Mouse (Mus musculus): ENCODE measurements around the gene Meis2. TPM values are rescaled to one million over a fixed set of nuclear protein-coding genes. Genes with fewer than 3 reads are reported as not detected.
A peak's percentile ranks its signal among the peaks of the same experiment; 100 is the strongest.

The Meis2 gene
- polyA plus RNA-seq, 1 experiment from 2014 or later, result 51.4 TPM

DNA sequence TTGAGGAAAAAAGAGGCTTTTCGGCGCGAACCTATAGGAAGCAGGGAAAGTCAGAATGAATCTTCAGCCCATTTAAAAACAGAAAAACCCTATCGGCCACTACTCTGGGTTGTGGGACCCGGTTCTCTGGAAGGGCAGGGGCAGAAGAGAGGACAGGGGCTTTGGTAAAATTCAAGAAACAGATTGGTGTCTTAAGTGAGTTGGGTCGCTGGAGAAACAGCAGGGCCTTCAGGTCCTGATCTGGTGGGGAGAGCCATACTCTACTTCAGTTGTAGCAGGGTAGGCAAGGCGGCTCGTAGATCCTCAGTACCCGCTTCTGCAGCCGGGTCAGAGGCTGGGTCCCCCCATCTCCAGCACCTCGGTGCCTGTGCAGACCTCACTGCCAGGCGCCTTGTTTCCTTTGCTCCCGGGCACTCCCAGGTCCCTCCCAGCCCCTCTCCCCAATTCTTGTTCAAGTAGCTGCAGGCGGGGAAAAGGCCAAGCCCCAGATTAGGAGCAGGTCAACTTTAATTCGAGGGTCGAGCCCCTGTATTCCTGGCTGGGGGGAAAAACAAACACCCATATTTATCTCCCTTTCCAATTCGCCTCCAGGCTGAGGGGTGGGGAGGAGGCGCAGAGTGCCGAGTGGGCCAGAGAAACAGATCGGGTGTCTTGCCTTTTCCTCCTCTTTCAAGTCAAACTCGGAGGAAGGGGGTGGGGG, 4.8 kb downstream of the Meis2 start:
- Histone ChIP-seq H3K9me3 (ENCODE audit: control insufficient read depth, low read length) (no peaks in the 10 kb centered on the region), H3K9ac (ENCODE audit: low read length) (peak overlapping the region; percentile 90), H3K27ac (replicated peaks; ENCODE audit: low read depth, low read length) (peak overlapping the region; percentile 48), H3K27me3 (ENCODE audit: control insufficient read depth, insufficient read depth, low read length) (no peaks in the 10 kb centered on the region), H3K36me3 (ENCODE audit: control insufficient read depth, insufficient read depth, low read length) (no peaks in the 10 kb centered on the region), H3K4me1 (ENCODE audit: control insufficient read depth, insufficient read depth, low read length) (peaks cover 17% of the 10 kb centered on the region; the same call in 1 of the 2 replicates), H3K4me3 (ENCODE audit: low read depth, low read length) (peak overlapping the region; percentile 64), H3K4me2 (ENCODE audit: low read depth, severe bottlenecking) (peak overlapping the region; percentile 89)
- WGBS, result 2% methylated on average over 21 of the region's 21 CpGs
- DNase-seq (ENCODE audit: low spot score) (peak; percentile 63), ATAC-seq (ENCODE audit: insufficient number of reproducible peaks, low FRiP score, low TSS enrichment, low read depth) (no peak)

GRCm38 (mm10) chr2:116060210-116060609, 5.4 kb downstream of the Meis2 start:
- ATAC-seq (ENCODE audit: insufficient number of reproducible peaks, low FRiP score, low TSS enrichment, low read depth), result no peak
- H3K4me1 ChIP-seq (ENCODE audit: control insufficient read depth, insufficient read depth, low read length), result peaks cover 17% of the 10 kb centered on the region; the same call in 1 of the 2 replicates
- no peaks in the 10 kb centered on the region for H3K36me3 ChIP-seq (ENCODE audit: control insufficient read depth, insufficient read depth, low read length)
- H3K4me2 ChIP-seq (ENCODE audit: low read depth, severe bottlenecking), result peak overlapping the region; percentile 89
- peak; percentile 62 for DNase-seq (ENCODE audit: low spot score)
- no peak overlapping the region for H3K27ac ChIP-seq (replicated peaks; ENCODE audit: low read depth, low read length)
- peak overlapping the region; percentile 64 for H3K4me3 ChIP-seq (ENCODE audit: low read depth, low read length)
- 2% methylated on average over 19 of the region's 19 CpGs for WGBS
- peak overlapping the region; percentile 90 for H3K9ac ChIP-seq (ENCODE audit: low read length)
- H3K27me3 ChIP-seq (ENCODE audit: control insufficient read depth, insufficient read depth, low read length), result no peaks in the 10 kb centered on the region
- H3K9me3 ChIP-seq (ENCODE audit: control insufficient read depth, low read length), result no peaks in the 10 kb centered on the region

DNA sequence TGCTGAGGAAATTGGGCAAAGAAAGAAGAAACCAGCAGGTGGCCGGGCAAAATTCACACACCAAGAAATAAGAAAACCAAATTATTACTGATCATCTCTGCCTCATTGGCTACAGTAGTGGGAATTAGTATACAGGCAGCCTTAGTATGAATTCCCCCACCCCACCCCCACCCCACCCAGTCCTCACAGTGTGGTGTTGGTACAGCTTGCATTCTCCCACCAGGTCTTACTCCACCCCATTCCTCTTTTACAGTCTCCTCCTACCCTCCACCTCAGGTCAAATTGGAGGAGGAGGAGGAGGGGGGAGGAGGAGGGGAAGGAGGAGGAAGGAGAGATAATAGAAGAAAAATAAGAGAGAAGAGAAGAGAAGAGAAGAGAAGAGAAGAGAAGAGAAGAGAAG, 6.0 kb downstream of the Meis2 start:
- peaks cover 17% of the 10 kb centered on the region; the same call in 1 of the 2 replicates for H3K4me1 ChIP-seq (ENCODE audit: control insufficient read depth, insufficient read depth, low read length)
- no peaks in the 10 kb centered on the region for H3K9me3 ChIP-seq (ENCODE audit: control insufficient read depth, low read length)
- no peak overlapping the region for H3K27ac ChIP-seq (replicated peaks; ENCODE audit: low read depth, low read length)
- H3K27me3 ChIP-seq (ENCODE audit: control insufficient read depth, insufficient read depth, low read length), result no peaks in the 10 kb centered on the region
- DNase-seq (ENCODE audit: low spot score), result no peak
- H3K9ac ChIP-seq (ENCODE audit: low read length), result no peak overlapping the region
- peak overlapping the region; percentile 89 for H3K4me2 ChIP-seq (ENCODE audit: low read depth, severe bottlenecking)
- no peaks in the 10 kb centered on the region for H3K36me3 ChIP-seq (ENCODE audit: control insufficient read depth, insufficient read depth, low read length)
- 61% methylated on average over 1 of the region's 1 CpGs for WGBS
- no peak overlapping the region for H3K4me3 ChIP-seq (ENCODE audit: low read depth, low read length)
- ATAC-seq (ENCODE audit: insufficient number of reproducible peaks, low FRiP score, low TSS enrichment, low read depth), result no peak

DNA sequence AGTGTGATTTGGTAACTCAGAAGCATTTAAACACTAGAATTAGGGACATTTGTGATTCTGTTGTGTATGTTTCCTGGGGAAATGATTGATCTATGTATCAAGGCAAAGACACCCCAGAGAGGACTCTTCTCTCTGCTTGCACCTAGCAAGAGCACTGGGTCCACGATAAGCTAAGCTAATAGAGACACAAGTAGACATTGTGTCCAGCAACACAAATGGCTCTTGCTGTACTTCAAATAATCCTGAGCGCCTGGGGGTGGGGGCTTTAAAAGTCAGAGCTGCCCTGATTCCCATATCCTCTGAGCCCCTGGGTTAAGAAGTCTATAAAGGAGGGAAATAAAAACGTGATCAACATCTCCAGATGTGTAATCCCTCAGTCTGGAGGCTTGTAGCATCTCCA, 6.6 kb downstream of the Meis2 start:
- Histone ChIP-seq H3K9me3 (ENCODE audit: control insufficient read depth, low read length) (no peaks in the 10 kb centered on the region), H3K27ac (replicated peaks; ENCODE audit: low read depth, low read length) (no peak overlapping the region), H3K4me2 (ENCODE audit: low read depth, severe bottlenecking) (0 out of 2 replicates have a peak overlapping the region, but pooled peaks have one; percentile 89), H3K9ac (ENCODE audit: low read length) (no peak overlapping the region), H3K4me1 (ENCODE audit: control insufficient read depth, insufficient read depth, low read length) (peaks cover 17% of the 10 kb centered on the region; the same call in 1 of the 2 replicates), H3K4me3 (ENCODE audit: low read depth, low read length) (no peak overlapping the region), H3K27me3 (ENCODE audit: control insufficient read depth, insufficient read depth, low read length) (no peaks in the 10 kb centered on the region), H3K36me3 (ENCODE audit: control insufficient read depth, insufficient read depth, low read length) (no peaks in the 10 kb centered on the region)
- 32% methylated on average over 3 of the region's 3 CpGs for WGBS
- DNase-seq (ENCODE audit: low spot score) (no peak), ATAC-seq (ENCODE audit: insufficient number of reproducible peaks, low FRiP score, low TSS enrichment, low read depth) (no peak)

DNA sequence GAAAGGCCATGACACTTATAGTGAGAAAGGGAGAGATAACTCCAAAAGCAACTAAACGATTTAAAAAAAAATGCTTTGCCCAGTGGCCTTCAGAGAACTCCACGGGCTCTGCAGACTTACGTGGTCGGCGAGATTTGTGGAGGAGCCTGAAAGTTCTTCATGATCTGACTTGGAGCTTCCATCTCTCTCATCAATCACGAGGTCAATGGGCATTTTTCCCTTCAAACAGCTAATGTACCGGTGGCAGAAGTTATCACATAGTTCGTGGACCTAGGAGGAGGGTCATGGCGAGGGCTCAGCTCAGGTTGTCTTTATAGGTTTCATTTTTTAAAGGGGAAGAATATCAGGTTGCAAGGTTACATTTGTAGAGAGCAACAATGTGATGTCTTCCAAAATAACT, 7.1 kb downstream of the Meis2 start:
- Histone ChIP-seq H3K4me2 (ENCODE audit: low read depth, severe bottlenecking) (no peak overlapping the region), H3K4me1 (ENCODE audit: control insufficient read depth, insufficient read depth, low read length) (peaks cover 17% of the 10 kb centered on the region; the same call in 1 of the 2 replicates), H3K27me3 (ENCODE audit: control insufficient read depth, insufficient read depth, low read length) (no peaks in the 10 kb centered on the region)

GRCm38 (mm10) chr2:116056826-116057225, 8.8 kb downstream of the Meis2 start:
- no peaks in the 10 kb centered on the region for H3K27me3 ChIP-seq (ENCODE audit: control insufficient read depth, insufficient read depth, low read length)
- no peaks in the 10 kb centered on the region for H3K36me3 ChIP-seq (ENCODE audit: control insufficient read depth, insufficient read depth, low read length)
- no peak overlapping the region for H3K4me3 ChIP-seq (ENCODE audit: low read depth, low read length)
- DNase-seq (ENCODE audit: low spot score) (no peak), ATAC-seq (ENCODE audit: insufficient number of reproducible peaks, low FRiP score, low TSS enrichment, low read depth) (no peak)
- no peak overlapping the region for H3K4me2 ChIP-seq (ENCODE audit: low read depth, severe bottlenecking)
- WGBS, result 85% methylated on average over 7 of the region's 7 CpGs
- no peak overlapping the region for H3K9ac ChIP-seq (ENCODE audit: low read length)
- H3K27ac ChIP-seq (replicated peaks; ENCODE audit: low read depth, low read length), result no peak overlapping the region
- no peaks in the 10 kb centered on the region for H3K9me3 ChIP-seq (ENCODE audit: control insufficient read depth, low read length)
- H3K4me1 ChIP-seq (ENCODE audit: control insufficient read depth, insufficient read depth, low read length), result peaks cover 17% of the 10 kb centered on the region; the same call in 1 of the 2 replicates

More for the DNA sequence above, 7.1 kb downstream of the Meis2 start:
- no peaks in the 10 kb centered on the region for H3K9me3 ChIP-seq (ENCODE audit: control insufficient read depth, low read length)
- no peak overlapping the region for H3K4me3 ChIP-seq (ENCODE audit: low read depth, low read length)
- ATAC-seq (ENCODE audit: insufficient number of reproducible peaks, low FRiP score, low TSS enrichment, low read depth) (no peak), DNase-seq (ENCODE audit: low spot score) (no peak)
- no peak overlapping the region for H3K27ac ChIP-seq (replicated peaks; ENCODE audit: low read depth, low read length)
- 54% methylated on average over 9 of the region's 9 CpGs for WGBS
- H3K9ac ChIP-seq (ENCODE audit: low read length), result no peak overlapping the region
- H3K36me3 ChIP-seq (ENCODE audit: control insufficient read depth, insufficient read depth, low read length), result no peaks in the 10 kb centered on the region

DNA sequence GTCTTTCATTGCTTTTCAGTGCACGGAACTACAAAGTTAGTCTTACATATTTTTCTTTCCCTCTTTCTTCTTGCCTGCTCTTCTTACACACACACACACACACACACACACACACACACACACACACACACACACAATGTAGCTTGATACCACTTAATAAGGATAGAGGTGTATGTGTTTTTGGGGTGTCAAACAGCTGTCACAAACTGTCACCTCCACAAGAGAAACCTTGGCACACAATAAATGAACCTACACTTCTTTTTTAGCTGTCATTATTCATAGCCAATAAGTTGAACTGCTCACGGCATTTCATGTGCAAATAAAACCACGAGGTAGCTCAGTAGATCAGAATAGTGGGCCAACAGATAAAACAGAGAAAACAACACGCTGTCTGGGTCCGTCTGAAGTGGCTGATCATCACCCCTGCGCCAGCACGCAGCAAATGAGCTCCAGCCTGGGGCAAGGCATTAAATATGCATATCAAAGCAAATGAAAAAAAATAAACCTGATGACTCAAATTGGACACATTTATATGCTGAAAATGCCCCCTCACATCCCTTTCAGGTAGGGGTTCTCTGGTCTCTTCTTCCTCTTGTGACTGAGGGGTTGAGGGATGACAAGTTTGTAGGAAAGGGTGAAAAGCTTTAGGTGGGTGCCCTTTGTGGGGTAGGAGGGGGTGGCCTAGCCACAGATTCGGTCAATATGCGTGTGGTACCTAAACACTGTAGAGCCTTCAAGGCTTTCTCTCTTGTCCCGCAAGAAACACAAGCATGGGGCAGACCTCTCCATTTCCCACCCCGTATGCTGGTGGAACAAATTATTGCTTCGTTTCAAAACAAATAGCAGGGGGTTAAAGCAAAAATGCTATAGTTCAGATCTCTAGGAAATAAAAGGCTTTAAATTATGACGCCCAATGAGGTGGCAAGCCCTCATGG, 9.7 kb downstream of the Meis2 start:
- no peaks in the 10 kb centered on the region for H3K36me3 ChIP-seq (ENCODE audit: control insufficient read depth, insufficient read depth, low read length)
- DNase-seq (ENCODE audit: low spot score) (peak; percentile 16), ATAC-seq (ENCODE audit: insufficient number of reproducible peaks, low FRiP score, low TSS enrichment, low read depth) (no peak)
- no peaks in the 10 kb centered on the region for H3K9me3 ChIP-seq (ENCODE audit: control insufficient read depth, low read length)
- H3K4me1 ChIP-seq (ENCODE audit: control insufficient read depth, insufficient read depth, low read length), result peaks cover 12% of the 10 kb centered on the region; the same call in 1 of the 2 replicates
- no peaks in the 10 kb centered on the region for H3K27me3 ChIP-seq (ENCODE audit: control insufficient read depth, insufficient read depth, low read length)
- H3K9ac ChIP-seq (ENCODE audit: low read length), result no peak overlapping the region
- no peak overlapping the region for H3K4me3 ChIP-seq (ENCODE audit: low read depth, low read length)
- WGBS, result 64% methylated on average over 13 of the region's 13 CpGs
- no peak overlapping the region for H3K4me2 ChIP-seq (ENCODE audit: low read depth, severe bottlenecking)
- H3K27ac ChIP-seq (replicated peaks; ENCODE audit: low read depth, low read length), result no peak overlapping the region

- Histone ChIP-seq H3K27me3 (ENCODE audit: control insufficient read depth, insufficient read depth, low read length) (no peaks in the 10 kb centered on the region), H3K9me3 (ENCODE audit: control insufficient read depth, low read length) (no peaks in the 10 kb centered on the region), H3K9ac (ENCODE audit: low read length) (no peak overlapping the region), H3K27ac (replicated peaks; ENCODE audit: low read depth, low read length) (no peak overlapping the region), H3K4me2 (ENCODE audit: low read depth, severe bottlenecking) (no peak overlapping the region), H3K4me1 (ENCODE audit: control insufficient read depth, insufficient read depth, low read length) (0 out of 2 replicates have a peak, but pooled peaks cover 2% of the 10 kb centered on the region), H3K36me3 (ENCODE audit: control insufficient read depth, insufficient read depth, low read length) (no peaks in the 10 kb centered on the region), H3K4me3 (ENCODE audit: low read depth, low read length) (no peak overlapping the region)
- DNase-seq (ENCODE audit: low spot score), result no peak
- no peak for ATAC-seq (ENCODE audit: insufficient number of reproducible peaks, low FRiP score, low TSS enrichment, low read depth)
- 86% methylated on average over 5 of the region's 5 CpGs for WGBS
Observed at GRCm38 (mm10) chr2:116053931-116054330, 11.7 kb downstream of the Meis2 start.

All from limb, embryonic 11.5 days (tissue).